ENCODE assay signal across 8 mouse cellular contexts in the genomic region with DNA sequence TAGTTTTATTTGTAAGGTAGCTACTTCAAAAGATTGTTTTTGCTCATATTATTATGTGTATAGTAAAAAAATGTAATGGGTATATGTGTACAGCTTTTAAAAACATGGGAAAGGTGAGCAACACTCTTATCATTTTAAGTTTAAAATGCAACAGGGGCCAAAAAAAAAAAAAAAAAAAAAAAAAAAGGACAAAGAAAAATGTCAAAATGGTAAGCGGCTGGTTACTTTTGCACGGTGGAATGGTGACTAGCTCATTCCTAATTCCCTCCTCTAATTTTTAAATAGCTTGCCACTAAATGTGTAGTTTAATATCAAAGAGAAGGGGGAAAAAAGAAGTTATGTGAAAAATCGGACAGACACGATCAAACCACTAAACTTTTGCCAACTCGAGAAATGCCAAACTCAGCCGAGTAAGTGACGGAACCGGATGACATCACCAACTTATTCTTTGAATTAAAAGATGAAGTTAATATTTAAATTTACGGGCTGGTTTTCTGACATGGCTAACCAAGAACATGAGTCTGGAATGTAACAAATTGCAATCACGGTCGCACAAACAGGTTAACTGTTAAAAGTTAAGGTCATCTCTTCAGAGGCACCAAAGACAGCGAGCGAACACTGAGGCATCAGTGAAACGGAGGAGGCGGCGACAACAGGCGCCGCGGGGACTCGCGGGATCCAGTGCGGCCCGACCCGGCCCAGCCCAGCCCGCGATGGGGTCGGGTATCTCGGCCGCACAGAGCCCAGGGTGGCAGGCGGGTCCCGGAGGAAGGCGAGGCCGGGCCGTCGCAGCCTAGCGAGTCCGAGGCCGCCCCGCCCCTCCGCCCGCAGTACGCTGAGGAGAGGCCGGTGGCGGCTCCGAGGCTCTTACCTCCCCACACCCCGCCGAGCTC. TPM values are rescaled to one million over a fixed set of nuclear protein-coding genes. Genes with fewer than 3 reads are reported as not detected.
DNase-seq lines count a peak whose midpoint lies in the region; ATAC-seq lines count a peak whose summit lies in the region.

No protein-coding gene starts in this region.

- peak overlapping the region; percentile 75 to 80 for H3K4me3 ChIP-seq in heart, embryonic 14.5 days (ENCODE audit: control insufficient read depth in 1 of 2, insufficient read depth in 1 of 2, low read depth in 1 of 2, low read length in 2 of 2)

- no peaks in the 10 kb centered on the region for H3K27me3 ChIP-seq in heart, embryonic 14.5 days (ENCODE audit: control insufficient read depth, insufficient read depth, low read length)

- peak overlapping the region; percentile 68 for H3K4me2 ChIP-seq in heart, embryonic 14.5 days (ENCODE audit: low read length)

- WGBS in heart, embryonic 14.5 days = 3% methylated on average over 32 of the region's 47 CpGs

- peaks cover 4% of the 10 kb centered on the region; the same call in 1 of the 2 replicates for H3K36me3 ChIP-seq in heart, embryonic 14.5 days (ENCODE audit: control insufficient read depth, insufficient read depth, low read length)

- no peak; the same call in 1 of the 2 replicates for ATAC-seq in heart, embryonic 14.5 days (ENCODE audit: insufficient number of reproducible peaks, insufficient read depth, low FRiP score, low read depth)

- 0 out of 4 replicates have a peak, but pooled peaks cover 0 to 5% of the 10 kb centered on the region in 2 experiments for H3K4me1 ChIP-seq in heart, embryonic 14.5 days (ENCODE audit: control insufficient read depth in 2 of 2, insufficient read depth in 2 of 2, low read length in 2 of 2)

- H3K27ac ChIP-seq in heart, embryonic 14.5 days (replicated peaks in 1 of 2; ENCODE audit: control insufficient read depth in 1 of 2, insufficient read depth in 1 of 2, low read depth in 2 of 2, low read length in 2 of 2) = peak overlapping the region; percentile 92 to 98

- H3K9me3 ChIP-seq in heart, embryonic 14.5 days (ENCODE audit: control insufficient read depth, low read length) = no peaks in the 10 kb centered on the region

- DNase-seq in heart, adult 18-20 months = no peak
- peak; percentile 43 for DNase-seq in MEL-GATA-1-ER (ENCODE audit: extremely low read depth, low read depth)
- peak; percentile 10 for DNase-seq in gonadal fat pad, adult 2 months (ENCODE audit: low read depth)
- DNase-seq in lung, postnatal 10 days = peak; percentile 21
- no peak for DNase-seq in right cerebral cortex, postnatal 10 days (ENCODE audit: low spot score in 2 of 2)
- DNase-seq in yolk sac, embryonic 10.5 days (ENCODE audit: low spot score) = no peak
- no peak for DNase-seq in spleen, postnatal 36 days (ENCODE audit: low spot score in 2 of 2)

- H3K9ac ChIP-seq in heart, embryonic 14.5 days (ENCODE audit: low read length) = peak overlapping the region; percentile 86

RNA-seq across cellular contexts. Expression of a gene that starts 0.6 kb away (rescaled TPM):
- polyA plus RNA-seq in heart, embryonic 14.5 days (2014; fragmentation: Nextera tagmentation; extraction: Ambion mirVana) = 10.5 and 10.8 TPM in 2 replicates
- 10 to 100 TPM; 13.7 to 14.9 TPM for total RNA-seq in heart, adult 18-20 months (2021)
- 5.1 and 6.2 TPM in 2 replicates for polyA plus RNA-seq in gonadal fat pad, adult 2 months (2012; rRNA removed)

RNA-seq across cellular contexts. Expression of a gene that starts 45.9 kb away (rescaled TPM):
- not detected in 2 replicates for polyA plus RNA-seq in heart, embryonic 14.5 days (2014; fragmentation: Nextera tagmentation; extraction: Ambion mirVana)
- not detected for total RNA-seq in heart, adult 18-20 months (2021)
- 7.4 and 8.3 TPM in 2 replicates for polyA plus RNA-seq in gonadal fat pad, adult 2 months (2012; rRNA removed)

RNA-seq across cellular contexts. Expression of a gene that starts 46.3 kb away (rescaled TPM):
- polyA plus RNA-seq in heart, embryonic 14.5 days (2014; fragmentation: Nextera tagmentation; extraction: Ambion mirVana) = 0.28 TPM in 1 of 2 replicates, not detected in the other
- total RNA-seq in heart, adult 18-20 months (2021) = 1 to 10 TPM; 1.3 to 1.5 TPM
- 3.0 and 3.4 TPM in 2 replicates for polyA plus RNA-seq in gonadal fat pad, adult 2 months (2012; rRNA removed)

Comparison
In these comparisons a context has a peak if more than half of its experiments do, and no peak if none do; other contexts are left out.
1. DNase-seq: peak in MEL-GATA-1-ER (single experiment), gonadal fat pad, adult 2 months (single experiment) and lung, postnatal 10 days (single experiment); none in heart, adult 18-20 months (0 of 2), right cerebral cortex, postnatal 10 days (0 of 2), yolk sac, embryonic 10.5 days (single experiment) and spleen, postnatal 36 days (0 of 2).